Mouse (Mus musculus) liver, embryonic 15.5 days (tissue): ENCODE data around the gene Cmtm2a. TPM values are rescaled to one million over a fixed set of nuclear protein-coding genes. Genes with fewer than 3 reads are reported as not detected.

Experiments used
- ATAC-seq: fragments of 200-750 bp; cut with Nextera tagmentation; 2 replicates; pipeline ENCODE4 v1.8.0; 2017; ENCODE audit warnings: moderate number of reproducible peaks, mild to moderate bottlenecking, moderate library complexity; ENCODE audit not compliant: insufficient read depth
- H3K27ac ChIP-seq: fragments of 300-500 bp; sonication (generic); replicated peaks from 2 replicates; pipeline ENCODE4 v1.5.1; 2015; ENCODE audit warnings: mild to moderate bottlenecking, inconsistent platforms
- H3K27me3 ChIP-seq: fragments of 300-500 bp; sonication (generic); 2 replicates; pipeline ENCODE4 v1.6.1; 2015; ENCODE audit warnings: mild to moderate bottlenecking, inconsistent platforms
- H3K36me3 ChIP-seq: fragments of 300-500 bp; sonication (generic); replicated peaks from 2 replicates; pipeline ENCODE4 v1.6.1; 2015; ENCODE audit warnings: moderate library complexity, mild to moderate bottlenecking, inconsistent platforms
- H3K4me1 ChIP-seq: fragments of 300-500 bp; sonication (generic); replicated peaks from 2 replicates; pipeline ENCODE4 v1.6.1; 2015; ENCODE audit warnings: inconsistent platforms
- H3K4me2 ChIP-seq: fragments of 300-500 bp; sonication (generic); 2 replicates; pipeline ENCODE4 v1.6.1; 2015; ENCODE audit warnings: moderate library complexity, mild to moderate bottlenecking, inconsistent platforms
- H3K4me3 ChIP-seq: fragments of 300-500 bp; sonication (generic); replicated peaks from 2 replicates; pipeline ENCODE4 v1.5.1; 2015; ENCODE audit warnings: mild to moderate bottlenecking, inconsistent platforms
- H3K9ac ChIP-seq: fragments of 300-500 bp; sonication (generic); 2 replicates; pipeline ENCODE4 v1.6.1; 2015; ENCODE audit warnings: moderate library complexity, mild to moderate bottlenecking, inconsistent platforms
- H3K9me3 ChIP-seq: fragments of 300-500 bp; sonication (generic); replicated peaks from 2 replicates; pipeline ENCODE4 v1.6.1; 2016; ENCODE audit warnings: inconsistent platforms
- WGBS: fragments of 180-500 bp; shearing (Covaris S2); methylation state at CpG from one replicate; pipeline ENCODE4 v1.1.7; 2015; ENCODE audit warnings: mixed read lengths; ENCODE audit not compliant: insufficient replicate concordance; 5-methylcytosine and 5-hydroxymethylcytosine counted together
- polyA plus RNA-seq: library from polyadenylated mRNA; unstranded; fragments of >200 nt; fragmentation: Nextera tagmentation; extraction: Ambion mirVana; gene quantifications from 2 replicates; pipeline ENCODE4 v1.2.1, GENCODE M21; 2015

Gene Cmtm2a
- polyA plus RNA-seq, 1 experiment from 2014 or later, result not detected

DNA sequence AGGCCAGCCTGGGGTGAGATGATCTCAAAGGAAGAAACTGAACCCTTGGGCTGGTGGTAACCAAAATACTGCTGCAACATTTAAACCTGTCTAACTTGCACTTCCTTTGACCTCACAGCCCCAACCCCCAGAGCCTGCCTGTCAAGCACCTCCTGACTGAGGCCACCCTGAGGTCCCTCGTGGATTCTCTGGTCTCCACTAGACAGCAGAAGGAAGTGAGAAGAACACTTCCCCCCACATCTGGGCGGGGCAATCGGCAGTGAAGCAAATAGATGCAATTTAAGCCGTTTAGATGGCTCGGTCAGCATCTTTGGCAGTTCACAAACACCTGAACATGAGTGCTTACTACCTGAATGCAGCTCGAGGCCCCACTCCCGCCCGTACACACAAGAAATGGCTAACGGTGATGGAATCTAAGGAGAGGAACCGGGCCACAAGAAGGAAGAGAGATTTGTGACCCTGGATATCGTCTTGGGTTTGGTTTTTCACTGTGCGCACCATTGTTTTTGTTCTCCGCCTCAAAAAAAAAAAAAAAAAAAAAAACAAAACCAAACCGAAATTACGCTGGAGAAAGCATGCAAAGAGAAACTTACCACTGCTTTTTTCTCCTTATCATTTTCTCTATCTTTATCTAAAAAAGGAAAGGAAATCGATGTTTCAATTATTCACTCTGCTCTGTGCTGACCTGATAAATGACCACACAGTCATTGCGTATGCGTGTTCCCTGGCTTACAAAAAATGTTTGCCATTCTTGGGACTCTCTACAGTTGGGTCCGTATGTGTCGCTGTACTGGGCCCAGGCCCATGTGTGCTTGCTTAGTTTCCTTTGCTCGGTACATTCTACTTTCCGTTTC, 45.7 kb downstream of the Cmtm2a start:
- Histone ChIP-seq H3K4me3 (peak overlapping the region; percentile 89), H3K9me3 (no peaks in the 10 kb centered on the region), H3K4me1 (peaks cover 50% of the 10 kb centered on the region), H3K9ac (peak overlapping the region; percentile 84), H3K27ac (peak overlapping the region; percentile 72), H3K36me3 (no peaks in the 10 kb centered on the region), H3K27me3 (no peaks in the 10 kb centered on the region), H3K4me2 (peak overlapping the region; percentile 93)
- no peak for ATAC-seq
- WGBS, result 29% methylated on average over 22 of the region's 22 CpGs

DNA sequence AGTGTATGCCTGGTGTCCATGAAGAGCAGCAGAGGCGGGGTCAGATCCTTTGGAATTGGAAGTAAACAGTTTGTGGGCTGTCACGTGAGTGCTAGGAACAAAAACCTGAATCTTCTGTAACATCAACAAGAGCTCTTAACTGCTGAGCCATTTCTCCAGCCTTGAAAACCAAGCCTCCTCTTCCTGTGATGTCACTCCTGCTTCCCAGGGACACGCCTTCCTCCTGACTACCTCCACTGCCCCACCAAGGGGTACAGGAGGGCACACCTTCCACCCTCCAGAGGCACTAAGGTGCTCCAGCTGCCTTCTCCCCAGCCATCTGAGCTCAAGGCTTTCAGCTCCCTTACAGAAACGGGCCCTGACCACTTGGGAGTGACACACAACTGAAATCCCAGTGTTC, 46.4 kb downstream of the Cmtm2a start:
- Histone ChIP-seq H3K4me2 (0 out of 2 replicates have a peak overlapping the region, but pooled peaks have one; percentile 93), H3K9me3 (no peaks in the 10 kb centered on the region), H3K27me3 (no peaks in the 10 kb centered on the region), H3K4me1 (peaks cover 51% of the 10 kb centered on the region), H3K36me3 (no peaks in the 10 kb centered on the region), H3K4me3 (no peak overlapping the region), H3K9ac (no peak overlapping the region), H3K27ac (peak overlapping the region; percentile 39; the same call in 1 of the 2 replicates)
- no peak for ATAC-seq
- WGBS, result 60% methylated on average over 4 of the region's 4 CpGs

DNA sequence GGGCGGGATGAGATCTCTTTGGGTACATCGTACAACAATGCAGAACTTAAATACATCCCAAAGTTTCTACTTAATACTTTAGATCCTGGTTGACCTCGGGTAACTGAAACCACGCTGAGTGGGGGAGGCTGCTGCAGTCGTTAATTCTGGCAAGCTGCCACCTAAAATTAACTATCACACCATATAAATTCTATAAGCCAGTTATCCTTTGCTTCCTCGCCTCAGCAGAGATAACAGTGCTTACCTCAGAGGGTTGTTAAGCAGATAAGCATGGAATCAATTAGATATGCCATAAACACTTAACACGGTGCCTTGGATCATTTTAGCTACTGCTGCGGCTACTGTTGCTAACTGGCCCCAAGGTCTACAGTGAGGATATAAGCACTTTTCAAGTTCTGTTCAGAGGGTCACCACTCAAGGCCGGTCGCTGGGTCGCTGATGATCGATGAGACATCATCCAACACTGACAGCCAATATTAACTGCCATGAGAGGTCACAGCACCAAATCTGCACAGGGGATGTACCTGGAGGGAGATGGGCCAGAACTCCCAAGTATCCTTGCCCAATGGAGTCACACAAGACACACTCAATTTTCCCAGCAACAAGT, 50.8 kb downstream of the Cmtm2a start:
- no peak for ATAC-seq

DNA sequence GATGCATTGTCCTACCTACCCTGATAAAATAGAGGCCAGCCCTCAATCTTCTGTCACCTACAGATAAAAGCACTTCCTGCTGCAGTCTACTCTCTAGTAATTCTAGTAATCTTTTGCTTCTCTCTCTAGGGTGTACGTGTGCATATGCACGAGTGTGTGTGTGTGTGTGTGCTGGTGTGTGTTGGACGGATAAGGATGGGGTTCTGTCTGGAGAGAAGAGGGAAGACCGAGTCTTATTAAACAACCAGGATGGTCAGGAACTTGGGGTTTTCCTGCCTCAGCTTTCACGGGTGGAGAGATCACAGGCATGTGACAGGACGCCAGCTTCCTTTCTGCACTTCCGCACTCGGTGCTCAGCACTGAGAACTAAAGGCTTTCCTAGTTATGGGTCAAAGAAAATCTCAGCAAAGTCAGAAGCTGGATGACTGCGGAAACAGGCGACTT, 53.5 kb downstream of the Cmtm2a start:
- Histone ChIP-seq H3K4me2 (peak overlapping the region; percentile 29), H3K27ac (no peak overlapping the region; the same call in 1 of the 2 replicates), H3K36me3 (no peaks in the 10 kb centered on the region), H3K27me3 (no peaks in the 10 kb centered on the region), H3K4me1 (peaks cover 25% of the 10 kb centered on the region), H3K4me3 (no peak overlapping the region), H3K9me3 (no peaks in the 10 kb centered on the region), H3K9ac (no peak overlapping the region)
- WGBS, result 20% methylated on average over 10 of the region's 10 CpGs
- ATAC-seq, result peak; percentile 70

More for the DNA sequence above, 50.8 kb downstream of the Cmtm2a start:
- no peaks in the 10 kb centered on the region for H3K36me3 ChIP-seq
- peaks cover 31% of the 10 kb centered on the region for H3K4me1 ChIP-seq
- no peak overlapping the region for H3K9ac ChIP-seq
- no peaks in the 10 kb centered on the region for H3K9me3 ChIP-seq
- H3K4me3 ChIP-seq, result no peak overlapping the region
- no peak overlapping the region for H3K4me2 ChIP-seq
- no peak overlapping the region for H3K27ac ChIP-seq
- H3K27me3 ChIP-seq, result no peaks in the 10 kb centered on the region
- 54% methylated on average over 12 of the region's 12 CpGs for WGBS

DNA sequence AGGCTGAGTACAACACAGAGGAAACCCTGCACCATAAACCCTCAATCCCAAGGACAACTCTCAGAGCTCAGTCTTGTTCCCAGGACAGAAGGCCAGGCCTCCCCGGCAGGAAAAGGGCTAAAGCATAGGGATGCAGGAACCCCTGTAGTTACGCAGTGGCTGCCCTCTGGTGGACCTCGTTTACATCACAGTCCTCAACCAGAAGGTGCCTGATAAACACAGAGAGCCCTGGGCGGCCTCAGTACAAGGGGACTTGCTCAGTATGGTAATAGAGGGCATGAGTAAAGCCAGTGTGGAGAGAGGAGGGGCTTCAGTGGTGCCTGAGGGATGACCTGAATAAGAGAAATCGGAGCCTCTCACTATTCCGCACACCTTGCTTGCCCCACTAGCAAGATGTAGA, 58.4 kb downstream of the Cmtm2a start:
- Histone ChIP-seq H3K4me2 (no peak overlapping the region), H3K27me3 (no peaks in the 10 kb centered on the region), H3K36me3 (peaks cover 14% of the 10 kb centered on the region), H3K9ac (no peak overlapping the region), H3K27ac (no peak overlapping the region), H3K4me3 (no peak overlapping the region), H3K9me3 (no peaks in the 10 kb centered on the region), H3K4me1 (peaks cover 18% of the 10 kb centered on the region)
- WGBS, result 54% methylated on average over 6 of the region's 6 CpGs
- ATAC-seq, result no peak

DNA sequence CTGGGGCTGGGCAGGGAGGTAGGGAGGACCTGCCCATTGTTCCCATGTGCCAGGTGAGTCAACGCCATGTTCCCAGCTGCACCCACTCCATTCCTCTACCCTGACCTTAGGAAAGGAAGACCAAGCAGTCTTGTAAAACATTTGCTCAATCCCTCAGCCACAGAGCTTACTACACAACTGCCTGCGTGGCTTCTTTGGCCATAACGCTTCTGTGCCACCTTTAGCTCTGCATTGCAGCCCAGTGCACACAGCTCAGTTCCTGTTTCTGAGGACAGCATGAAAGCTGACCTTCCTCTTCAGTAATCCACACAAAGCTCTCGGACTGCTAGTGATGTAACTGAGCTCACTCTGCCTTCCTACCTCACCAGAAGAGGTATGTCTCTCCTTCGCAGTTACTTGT, 60.1 kb downstream of the Cmtm2a start:
- Histone ChIP-seq H3K36me3 (peaks cover 28% of the 10 kb centered on the region), H3K27me3 (no peaks in the 10 kb centered on the region), H3K9me3 (no peaks in the 10 kb centered on the region), H3K4me3 (no peak overlapping the region), H3K4me2 (no peak overlapping the region), H3K9ac (no peak overlapping the region), H3K27ac (peak overlapping the region; percentile 62), H3K4me1 (peaks cover 7% of the 10 kb centered on the region)
- WGBS, result 61% methylated on average over 5 of the region's 5 CpGs
- ATAC-seq, result peak; percentile 17; the same call in 1 of the 2 replicates

DNA sequence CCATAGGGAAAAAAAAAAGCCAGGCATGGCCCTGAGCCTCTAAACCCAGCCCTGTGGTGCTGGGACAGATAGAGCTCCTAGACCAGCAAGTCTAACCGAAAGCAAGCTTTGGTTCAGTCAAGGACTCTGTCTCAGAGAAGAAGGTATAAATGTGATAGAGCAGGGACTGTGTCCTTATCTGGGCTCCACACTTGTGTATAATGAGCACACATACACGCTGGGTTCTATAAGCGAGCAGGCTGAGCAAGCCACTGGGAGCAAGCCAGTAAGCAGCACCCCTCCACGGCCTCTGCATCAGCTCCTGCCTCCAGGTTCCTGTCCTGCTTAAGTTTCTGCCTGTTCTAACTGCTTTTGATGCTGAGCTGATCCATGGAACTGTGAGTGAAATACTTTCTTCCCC, 60.9 kb downstream of the Cmtm2a start:
- H3K36me3 ChIP-seq, result peaks cover 33% of the 10 kb centered on the region
- no peak overlapping the region for H3K4me3 ChIP-seq
- no peak for ATAC-seq
- H3K27me3 ChIP-seq, result no peaks in the 10 kb centered on the region
- H3K4me2 ChIP-seq, result no peak overlapping the region
- no peak overlapping the region for H3K9ac ChIP-seq
- H3K4me1 ChIP-seq, result peaks cover 7% of the 10 kb centered on the region
- no peaks in the 10 kb centered on the region for H3K9me3 ChIP-seq
- 39% methylated on average over 4 of the region's 4 CpGs for WGBS
- H3K27ac ChIP-seq, result 0 out of 2 replicates have a peak overlapping the region, but pooled peaks have one; percentile 62

Other genes starting within 250 kb of the Cmtm2a start
- 8.6 and 9.5 TPM in 2 replicates for gene Cdh5, start 191.6 kb downstream of the Cmtm2a start, polyA plus RNA-seq
- gene Bean1, start 122.7 kb downstream of the Cmtm2a start, polyA plus RNA-seq, result 0.05 and 0.06 TPM in 2 replicates
- gene Tk2, start 44.6 kb downstream of the Cmtm2a start, polyA plus RNA-seq, result 7.1 and 7.6 TPM in 2 replicates
- gene Cklf, start 42.3 kb downstream of the Cmtm2a start, polyA plus RNA-seq, result 14.9 and 17.7 TPM in 2 replicates
- not detected in 2 replicates for gene Gm45711, start 16.9 kb upstream of the Cmtm2a start, polyA plus RNA-seq
- not detected in 2 replicates for gene Cmtm1, start 17.0 kb upstream of the Cmtm2a start, polyA plus RNA-seq
- gene Gm11020, start 28.4 kb upstream of the Cmtm2a start, polyA plus RNA-seq, result not detected in 2 replicates
- not detected in 2 replicates for gene Cmtm2b, start 29.0 kb upstream of the Cmtm2a start, polyA plus RNA-seq
- gene Cmtm3, start 46.2 kb upstream of the Cmtm2a start, polyA plus RNA-seq, result 17.6 and 18.5 TPM in 2 replicates
- gene Cmtm4, start 102.6 kb upstream of the Cmtm2a start, polyA plus RNA-seq, result 0.38 and 0.64 TPM in 2 replicates
- 10.5 and 11.5 TPM in 2 replicates for gene Dync1li2, start 149.9 kb upstream of the Cmtm2a start, polyA plus RNA-seq
- gene Terb1, start 216.7 kb upstream of the Cmtm2a start, polyA plus RNA-seq, result 0.05 TPM in 1 of 2 replicates, not detected in the other
- 26.7 and 28.7 TPM in 2 replicates for gene Nae1, start 241.5 kb upstream of the Cmtm2a start, polyA plus RNA-seq
- gene Car7, start 241.5 kb upstream of the Cmtm2a start, polyA plus RNA-seq, result 5.0 and 6.1 TPM in 2 replicates